Mouse (Mus musculus) embryo, embryonic 11.5 days (tissue): Measurements from ENCODE around the gene Gm14862.

Experiments
- DNase-seq: peaks from one replicate; pipeline ENCODE4 v3.0.0-alpha.2; 2012; ENCODE audit warnings: low read depth, low spot score

Gm14862 gene

DNA sequence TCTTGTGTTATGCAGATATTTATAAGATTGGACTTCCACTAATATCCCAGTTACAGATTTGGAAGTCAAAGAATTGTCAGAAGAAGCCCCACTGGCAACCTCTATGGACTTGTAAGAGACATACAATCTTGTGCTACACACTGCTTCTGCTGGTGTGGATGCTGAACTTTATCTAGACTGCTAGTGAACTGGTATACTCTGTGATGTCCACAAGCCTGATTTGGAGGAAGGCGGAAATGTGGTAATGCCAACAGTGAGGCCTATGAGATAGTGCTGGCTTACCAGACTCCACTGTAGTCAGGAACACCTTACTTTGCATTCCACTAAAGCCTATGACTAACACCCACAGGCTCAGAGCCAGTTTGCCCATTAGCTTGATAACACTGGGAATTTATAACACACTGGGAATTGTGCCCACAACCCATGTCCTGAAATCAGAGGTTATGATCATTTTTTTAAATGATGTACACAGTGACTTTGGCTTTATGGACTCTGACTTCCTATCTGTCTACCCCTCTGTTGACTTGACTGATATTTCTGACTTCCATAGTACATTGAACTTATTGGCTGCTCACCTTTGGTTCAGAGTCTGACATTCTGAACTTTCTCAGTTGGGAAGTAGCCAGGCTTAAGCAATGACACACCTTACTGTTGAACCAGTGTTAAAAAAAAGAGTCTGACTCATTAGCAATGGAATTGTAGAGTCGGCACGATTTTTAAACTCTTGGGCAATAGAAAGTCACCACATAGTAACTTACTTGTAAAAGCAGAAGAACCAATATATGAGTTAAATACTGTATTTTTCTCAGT, 34.1 kb downstream of the Gm14862 start:
- no peak for DNase-seq

DNA sequence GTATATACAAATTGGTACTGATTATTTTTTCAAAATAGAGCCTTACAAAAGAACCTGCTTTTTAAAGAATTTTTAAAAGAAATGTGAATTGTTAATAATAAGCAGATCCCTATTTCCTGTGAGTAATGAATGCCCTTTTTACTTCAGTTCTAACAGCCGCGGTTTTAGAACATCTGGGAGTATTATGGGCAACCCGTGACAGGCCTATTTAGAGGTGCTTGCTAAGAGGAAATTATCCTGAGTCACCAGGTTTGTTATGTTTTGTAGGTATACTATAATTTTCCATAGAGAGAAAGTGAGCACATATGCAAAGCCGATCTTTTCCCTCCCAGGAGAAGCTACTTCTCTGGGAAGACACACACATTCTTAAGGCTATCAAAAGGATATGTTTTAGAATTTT, 35.0 kb downstream of the Gm14862 start:
- no peak for DNase-seq

DNA sequence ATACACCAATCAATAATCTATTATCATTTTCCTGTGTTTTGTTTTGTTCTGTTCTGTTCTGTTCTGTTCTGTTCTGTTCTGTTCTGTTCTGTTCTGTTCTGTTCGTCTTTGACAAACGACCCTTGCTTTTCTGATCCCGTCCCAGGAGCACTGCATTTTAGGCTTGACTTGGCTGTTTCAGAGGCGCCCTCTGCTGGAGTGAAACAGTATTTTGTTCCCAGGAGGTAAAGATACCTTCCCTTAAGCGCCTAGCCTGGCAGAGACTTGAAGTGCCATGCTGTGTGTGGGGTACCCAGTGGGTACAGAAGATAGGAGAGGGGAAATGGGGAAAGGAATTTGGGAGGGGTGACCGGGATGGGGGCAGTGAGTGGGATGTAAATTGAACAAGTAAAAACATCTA, 35.5 kb downstream of the Gm14862 start:
- no peak for DNase-seq

DNA sequence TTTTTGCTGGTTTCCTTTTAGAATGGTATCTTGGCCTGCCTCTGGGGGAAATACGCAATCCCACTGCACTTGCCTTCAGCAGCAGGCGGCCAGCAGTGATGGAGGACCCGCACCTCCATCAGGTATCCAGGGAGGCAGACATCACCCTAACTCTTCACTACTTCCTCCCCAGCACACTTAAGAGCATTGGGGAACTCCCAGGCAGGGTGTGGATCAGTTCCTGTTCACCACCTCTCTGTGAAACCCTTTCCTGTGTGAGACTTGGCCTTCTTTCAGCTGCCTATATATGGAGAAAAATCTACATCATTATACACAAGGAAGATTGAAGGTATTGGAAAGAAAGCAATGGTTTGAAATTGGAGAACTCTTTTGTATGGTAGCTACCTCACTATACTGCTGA, 37.1 kb downstream of the Gm14862 start:
- DNase-seq: no peak

DNA sequence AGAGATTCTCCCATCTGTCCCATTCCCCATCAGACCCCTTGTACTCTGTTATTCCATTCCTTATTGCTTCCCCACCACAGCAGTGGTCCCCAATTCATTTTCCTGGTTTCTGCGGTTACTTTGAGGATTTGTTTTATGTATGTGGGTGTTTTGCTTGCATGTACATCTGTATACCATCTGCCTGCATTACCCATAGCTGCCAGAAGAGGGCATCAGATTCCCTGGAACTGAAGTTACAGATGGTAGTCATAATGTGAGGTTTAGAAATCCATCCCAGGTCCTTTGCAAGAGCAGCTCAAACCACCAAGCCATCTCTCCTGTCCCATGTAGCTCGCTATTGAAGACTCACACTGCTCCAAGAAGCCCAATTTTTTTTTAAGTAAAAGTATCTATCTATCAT, 40.5 kb downstream of the Gm14862 start:
- no peak for DNase-seq

DNA sequence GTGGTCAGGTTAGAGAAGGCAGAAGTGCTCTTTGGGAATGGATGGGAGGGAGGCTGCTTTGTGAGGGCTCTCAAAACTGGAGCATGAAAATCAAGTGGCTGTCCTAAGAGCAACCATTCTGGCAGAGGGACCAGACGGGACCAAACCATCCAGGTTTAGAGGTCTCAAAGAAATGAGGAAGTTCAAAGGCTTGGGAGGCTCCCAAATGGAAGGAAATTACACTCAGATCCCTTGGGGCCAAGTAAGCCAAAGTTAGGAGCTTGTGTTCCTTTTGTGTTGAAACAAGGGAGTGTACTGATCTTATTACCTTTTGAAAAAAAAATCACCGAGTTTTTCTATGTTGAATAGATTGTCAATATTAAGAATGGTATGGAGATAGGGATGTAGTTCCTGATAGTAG, 51.6 kb downstream of the Gm14862 start:
- DNase-seq: no peak

DNA sequence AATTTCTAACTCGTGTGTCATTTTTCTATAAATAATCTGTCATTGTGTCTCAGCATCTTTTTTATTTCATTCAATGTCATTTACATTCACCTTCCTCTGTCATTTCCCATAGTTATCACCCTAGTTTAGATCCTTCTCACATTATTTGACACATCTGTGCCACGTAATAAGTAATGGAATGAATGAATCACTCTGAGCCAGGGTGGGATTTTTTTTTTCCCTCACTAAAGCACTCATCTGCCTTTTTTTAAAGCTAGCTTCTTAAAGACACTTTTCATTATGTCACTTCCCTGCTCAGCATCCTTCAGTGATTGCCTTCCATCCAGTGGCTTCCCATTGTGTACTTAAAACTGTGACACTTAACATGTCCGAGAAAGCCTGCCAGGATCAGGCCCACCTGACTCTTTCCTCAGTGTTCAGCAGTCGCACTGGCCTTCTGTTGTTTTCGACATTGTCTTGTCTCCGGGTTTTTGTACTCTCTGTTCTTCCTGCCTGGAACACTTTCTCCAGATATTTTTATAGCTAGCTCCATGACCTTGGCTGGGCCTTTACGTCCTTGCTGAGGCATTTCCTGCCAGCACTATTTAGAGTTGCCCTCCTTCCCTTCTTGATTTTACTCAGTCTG, 53.8 kb downstream of the Gm14862 start:
- DNase-seq: no peak

DNA sequence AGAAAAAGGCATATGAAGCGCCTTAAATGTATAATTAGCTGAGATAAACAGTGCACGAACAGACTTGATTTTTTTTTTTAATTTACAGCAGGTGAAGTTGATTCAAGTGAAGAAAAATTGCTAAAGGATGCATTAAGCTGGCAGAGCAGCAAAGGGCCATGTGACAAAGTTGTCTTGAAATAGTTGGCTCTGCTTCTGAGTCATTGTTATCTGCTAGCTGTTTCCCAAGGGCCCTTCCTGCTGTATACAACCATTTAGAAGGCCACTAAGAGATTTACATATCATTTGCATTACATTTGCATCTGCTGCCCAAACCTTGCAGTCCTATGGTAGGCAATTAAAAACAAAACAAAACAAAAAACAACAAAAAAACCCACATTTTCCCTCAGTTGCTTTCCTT, 54.7 kb downstream of the Gm14862 start:
- DNase-seq: no peak
